Mouse (Mus musculus) intestine, embryonic 16.5 days (tissue): ENCODE measurements around the gene 4930402F06Rik. TPM values are rescaled to one million over a fixed set of nuclear protein-coding genes. Genes with fewer than 3 reads are reported as not detected.
A peak's percentile ranks its signal among the peaks of the same experiment; 100 is the strongest.

Source experiments
- ATAC-seq: fragments of 200-750 bp; cut with Nextera tagmentation; 2 replicates; pipeline ENCODE4 v1.8.0; 2017; ENCODE audit warnings: moderate TSS enrichment, moderate library complexity
- H3K27ac ChIP-seq: fragments of 300-500 bp; sonication (generic); 2 replicates; pipeline ENCODE4 v1.5.1; 2014; ENCODE audit warnings: mild to moderate bottlenecking, low read length
- H3K27me3 ChIP-seq: fragments of 300-500 bp; sonication (generic); replicated peaks from 2 replicates; pipeline ENCODE4 v1.6.1; 2014; ENCODE audit warnings: low read length, control low read depth, mixed read lengths; ENCODE audit not compliant: control insufficient read depth, insufficient read depth
- H3K36me3 ChIP-seq: fragments of 300-500 bp; sonication (generic); 2 replicates; pipeline ENCODE4 v1.6.1; 2014; ENCODE audit warnings: low read length, control low read depth; ENCODE audit not compliant: control insufficient read depth, insufficient read depth
- H3K4me1 ChIP-seq: fragments of 300-500 bp; sonication (generic); 2 replicates; pipeline ENCODE4 v1.6.1; 2014; ENCODE audit warnings: low read length, control low read depth, mixed read lengths; ENCODE audit not compliant: control insufficient read depth, insufficient read depth
- H3K4me2 ChIP-seq: fragments of 300-500 bp; sonication (generic); 2 replicates; pipeline ENCODE4 v1.6.1; 2014; ENCODE audit warnings: low read depth, low read length, control low read depth
- H3K4me3 ChIP-seq: fragments of 300-500 bp; sonication (generic); 2 replicates; pipeline ENCODE4 v1.5.1; 2014; ENCODE audit warnings: mild to moderate bottlenecking, low read length
- H3K9ac ChIP-seq: fragments of 300-500 bp; sonication (generic); 2 replicates; pipeline ENCODE4 v1.6.1; 2014; ENCODE audit warnings: low read depth, low read length
- H3K9me3 ChIP-seq: fragments of 300-500 bp; sonication (generic); 2 replicates; pipeline ENCODE4 v1.6.1; 2016; ENCODE audit warnings: low read length, control low read depth; ENCODE audit not compliant: control insufficient read depth
- WGBS: fragments of 180-500 bp; shearing (Covaris S2); extraction: QIAGEN DNeasy Blood & Tissue Kit; methylation state at CpG from one replicate; pipeline ENCODE4 v1.1.7; 2014; 5-methylcytosine and 5-hydroxymethylcytosine counted together
- polyA plus RNA-seq: library from polyadenylated mRNA; unstranded; fragments of >200 nt; fragmentation: Nextera tagmentation; extraction: Ambion mirVana; gene quantifications from 2 replicates; pipeline ENCODE4 v1.2.1, GENCODE M21; 2015

The 4930402F06Rik gene
- polyA plus RNA-seq, 1 experiment from 2014 or later, result not detected

DNA sequence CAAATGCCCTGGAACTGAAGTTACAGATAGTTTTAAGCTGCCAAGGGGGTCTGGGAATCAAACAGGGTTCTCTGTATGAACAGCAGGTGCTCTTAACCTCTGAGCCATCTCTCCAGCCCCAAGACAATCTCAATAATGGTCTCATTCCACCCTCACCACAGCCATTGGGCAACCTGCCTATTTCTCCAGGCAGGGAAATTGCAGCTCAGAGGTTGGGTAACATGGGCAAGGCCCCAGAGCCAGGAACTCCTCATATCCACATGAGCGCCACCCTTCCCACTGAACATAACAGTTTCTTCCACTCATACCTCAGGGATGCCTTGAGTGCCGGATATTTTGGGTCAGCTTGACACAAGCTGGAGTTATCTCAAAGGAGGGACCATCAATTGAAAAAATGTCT lies 40.8 kb upstream of the 4930402F06Rik start:
- H3K4me2 ChIP-seq, result no peak overlapping the region
- no peak overlapping the region for H3K9ac ChIP-seq
- H3K4me1 ChIP-seq, result peaks cover 24% of the 10 kb centered on the region
- 95% methylated on average over 2 of the region's 2 CpGs for WGBS
- no peaks in the 10 kb centered on the region for H3K36me3 ChIP-seq
- ATAC-seq, result no peak
- H3K27me3 ChIP-seq, result no peaks in the 10 kb centered on the region
- H3K27ac ChIP-seq, result no peak overlapping the region
- no peak overlapping the region for H3K4me3 ChIP-seq
- H3K9me3 ChIP-seq, result no peaks in the 10 kb centered on the region

DNA sequence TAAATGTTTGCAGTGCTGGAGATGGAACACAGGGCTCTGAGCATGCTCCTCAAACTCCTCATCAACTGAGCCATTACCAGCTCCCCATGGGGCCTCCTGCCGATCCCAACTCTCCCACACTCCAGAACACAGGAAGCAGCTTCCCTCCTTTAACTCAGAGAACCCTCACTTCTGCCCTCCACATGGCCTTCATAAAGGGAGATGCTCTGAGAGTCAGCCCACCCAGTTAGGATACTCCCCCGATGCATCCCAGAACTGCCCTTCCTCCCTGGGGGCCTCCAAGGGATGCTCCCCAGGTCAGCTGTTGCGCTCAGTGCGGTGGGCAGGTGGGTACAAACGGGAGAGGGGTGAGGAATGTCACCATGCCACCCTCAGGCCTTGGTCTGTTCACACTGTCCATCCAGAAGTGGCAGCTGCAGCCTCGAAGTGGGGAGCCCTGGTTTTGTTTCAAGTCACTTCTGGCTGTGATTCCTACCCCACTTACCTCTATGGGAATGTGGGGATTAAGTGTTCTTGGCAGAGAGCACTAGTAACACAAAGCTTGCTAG lies 37.7 kb upstream of the 4930402F06Rik start:
- ATAC-seq, result no peak
- Histone ChIP-seq H3K36me3 (no peaks in the 10 kb centered on the region), H3K27ac (no peak overlapping the region), H3K27me3 (no peaks in the 10 kb centered on the region), H3K4me1 (peaks cover 30% of the 10 kb centered on the region), H3K9me3 (no peaks in the 10 kb centered on the region), H3K4me3 (no peak overlapping the region), H3K9ac (no peak overlapping the region), H3K4me2 (no peak overlapping the region)
- WGBS, result 70% methylated on average over 6 of the region's 6 CpGs

DNA sequence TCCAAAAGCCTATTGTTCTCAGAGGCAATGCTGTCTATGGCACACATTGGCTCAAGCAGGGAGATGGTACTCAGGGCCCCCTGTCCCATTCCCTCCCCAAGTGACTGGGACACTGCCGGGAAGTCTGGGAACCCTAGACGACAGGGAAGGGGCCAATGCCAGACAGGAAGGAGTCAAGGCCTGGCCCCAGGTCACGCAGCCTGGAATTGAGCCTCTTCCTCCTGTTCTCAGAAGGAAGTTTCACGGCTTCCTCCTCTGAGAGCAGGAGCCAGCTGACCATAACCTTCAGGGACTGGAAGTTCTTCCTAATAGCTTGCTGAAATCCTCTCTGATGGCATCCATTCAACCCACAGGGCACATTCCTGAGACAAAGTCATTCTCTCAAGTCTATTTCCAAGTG lies 36.5 kb upstream of the 4930402F06Rik start:
- H3K4me2 ChIP-seq, result no peak overlapping the region
- peak overlapping the region; percentile 79 for H3K27ac ChIP-seq
- H3K27me3 ChIP-seq, result no peaks in the 10 kb centered on the region
- no peak overlapping the region for H3K4me3 ChIP-seq
- H3K9ac ChIP-seq, result no peak overlapping the region
- no peak for ATAC-seq
- no peaks in the 10 kb centered on the region for H3K36me3 ChIP-seq
- H3K4me1 ChIP-seq, result peaks cover 30% of the 10 kb centered on the region
- WGBS, result 74% methylated on average over 4 of the region's 4 CpGs
- no peaks in the 10 kb centered on the region for H3K9me3 ChIP-seq

DNA sequence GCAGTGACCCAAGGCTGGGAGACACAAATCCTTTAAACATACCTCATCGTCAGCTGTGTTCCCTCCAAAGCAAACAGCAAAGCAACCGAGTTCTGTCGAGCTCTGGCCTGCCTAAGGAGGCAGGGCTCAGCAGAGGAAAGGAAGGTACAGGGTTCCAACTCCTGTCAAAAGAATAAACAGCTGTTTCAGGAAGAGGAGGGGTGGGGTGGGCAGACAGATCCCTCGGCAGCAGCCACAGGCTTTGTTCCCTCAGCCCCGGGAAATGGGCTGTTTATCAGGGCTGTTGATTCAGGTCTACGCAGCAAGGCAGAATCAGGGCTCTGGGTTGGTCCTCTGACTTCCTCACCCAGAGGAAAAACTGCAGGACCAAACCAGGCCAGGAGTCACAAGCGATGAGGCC lies 35.5 kb upstream of the 4930402F06Rik start:
- H3K4me1 ChIP-seq, result peaks cover 30% of the 10 kb centered on the region
- 0 out of 2 replicates have a peak overlapping the region, but pooled peaks have one; percentile 17 for H3K4me3 ChIP-seq
- 24% methylated on average over 7 of the region's 7 CpGs for WGBS
- no peaks in the 10 kb centered on the region for H3K36me3 ChIP-seq
- peak overlapping the region; percentile 32; the same call in 1 of the 2 replicates for H3K4me2 ChIP-seq
- H3K27me3 ChIP-seq, result no peaks in the 10 kb centered on the region
- peak; percentile 59 for ATAC-seq
- no peaks in the 10 kb centered on the region for H3K9me3 ChIP-seq
- H3K27ac ChIP-seq, result peak overlapping the region; percentile 79
- H3K9ac ChIP-seq, result peak overlapping the region; percentile 36; the same call in 1 of the 2 replicates

DNA sequence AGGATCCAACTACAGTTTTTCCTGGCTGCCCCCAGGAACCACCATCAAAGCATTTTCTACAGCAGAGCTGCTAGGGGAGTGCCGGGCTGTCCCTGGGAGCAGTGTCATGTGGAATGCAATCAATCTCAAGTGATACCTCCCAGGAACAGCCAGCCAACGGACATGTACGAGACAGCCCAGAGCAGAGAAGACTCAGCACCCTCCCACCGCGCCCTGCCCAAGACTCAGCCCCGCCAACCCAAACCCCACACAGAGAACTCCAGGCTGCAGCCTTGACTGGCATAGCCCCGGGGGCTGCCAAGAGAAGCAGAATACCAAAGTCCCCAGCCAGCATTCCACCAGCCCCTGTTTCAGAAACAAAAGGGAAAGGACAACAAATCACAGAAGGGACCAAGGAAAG lies 35.0 kb upstream of the 4930402F06Rik start:
- peak overlapping the region; percentile 32 for H3K4me2 ChIP-seq
- 0 out of 2 replicates have a peak overlapping the region, but pooled peaks have one; percentile 17 for H3K4me3 ChIP-seq
- no peaks in the 10 kb centered on the region for H3K27me3 ChIP-seq
- peak overlapping the region; percentile 36; the same call in 1 of the 2 replicates for H3K9ac ChIP-seq
- H3K27ac ChIP-seq, result peak overlapping the region; percentile 79
- WGBS, result 8% methylated on average over 7 of the region's 7 CpGs
- no peaks in the 10 kb centered on the region for H3K9me3 ChIP-seq
- no peaks in the 10 kb centered on the region for H3K36me3 ChIP-seq
- H3K4me1 ChIP-seq, result peaks cover 30% of the 10 kb centered on the region
- peak; percentile 55 for ATAC-seq

DNA sequence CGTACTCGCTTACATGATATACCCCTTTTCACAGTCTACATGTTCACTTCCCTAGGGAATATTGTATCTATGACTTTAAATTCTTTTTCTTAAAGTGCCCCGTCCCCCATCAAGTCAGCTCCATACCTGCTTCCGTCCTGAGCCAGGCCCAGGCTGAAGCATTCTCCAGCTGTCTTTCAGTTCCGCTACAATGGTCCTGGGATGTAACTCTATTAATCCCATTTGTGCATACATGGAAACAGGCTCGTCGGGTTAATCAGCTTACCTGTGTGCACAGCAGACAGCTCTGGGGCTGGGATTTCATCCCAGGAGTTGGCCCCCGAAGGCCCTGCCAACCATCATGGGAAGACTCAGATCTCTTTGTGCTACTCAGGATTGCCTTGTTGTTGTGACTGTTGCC lies 33.8 kb upstream of the 4930402F06Rik start:
- no peak overlapping the region for H3K9ac ChIP-seq
- H3K27ac ChIP-seq, result no peak overlapping the region
- H3K4me1 ChIP-seq, result peaks cover 30% of the 10 kb centered on the region
- H3K27me3 ChIP-seq, result no peaks in the 10 kb centered on the region
- no peak overlapping the region for H3K4me2 ChIP-seq
- no peak for ATAC-seq
- 90% methylated on average over 8 of the region's 8 CpGs for WGBS
- no peak overlapping the region for H3K4me3 ChIP-seq
- H3K36me3 ChIP-seq, result no peaks in the 10 kb centered on the region
- H3K9me3 ChIP-seq, result no peaks in the 10 kb centered on the region

DNA sequence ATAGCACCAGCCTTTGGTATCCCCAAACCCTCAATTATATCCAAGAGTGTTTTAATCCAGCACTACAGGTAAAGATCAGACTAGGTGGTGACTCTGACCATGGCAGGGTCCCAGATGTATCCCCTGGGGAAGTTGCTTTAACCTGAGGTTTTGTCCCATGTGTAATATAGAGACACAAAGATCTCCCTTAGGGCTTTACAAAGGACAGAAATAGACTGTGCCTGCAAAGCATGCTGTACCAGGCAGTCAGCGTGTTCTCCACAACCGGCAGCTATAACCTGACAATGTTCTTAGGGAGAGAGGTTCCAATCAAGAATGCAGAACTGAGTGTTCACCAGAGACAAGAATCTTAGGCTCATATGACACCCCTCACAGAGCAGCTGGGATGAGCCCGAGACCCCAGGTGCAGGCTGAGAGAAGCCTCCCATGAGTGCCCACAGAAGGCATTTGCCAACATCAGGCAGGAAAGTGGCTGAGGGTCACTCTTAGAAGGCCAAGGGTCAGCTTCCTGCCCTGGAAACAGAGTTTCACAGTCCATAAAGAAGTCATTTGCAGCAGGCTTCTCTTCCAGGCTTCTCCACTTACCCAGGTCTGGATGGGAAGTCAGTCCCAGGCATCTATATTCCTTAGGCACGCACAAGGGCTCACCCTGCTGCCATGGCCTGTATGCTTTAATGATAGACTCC lies 31.8 kb upstream of the 4930402F06Rik start:
- no peak overlapping the region for H3K27ac ChIP-seq
- ATAC-seq, result no peak
- H3K9me3 ChIP-seq, result no peaks in the 10 kb centered on the region
- WGBS, result 81% methylated on average over 4 of the region's 4 CpGs
- no peaks in the 10 kb centered on the region for H3K27me3 ChIP-seq
- H3K4me3 ChIP-seq, result no peak overlapping the region
- peaks cover 20% of the 10 kb centered on the region for H3K4me1 ChIP-seq
- no peaks in the 10 kb centered on the region for H3K36me3 ChIP-seq
- no peak overlapping the region for H3K4me2 ChIP-seq
- no peak overlapping the region for H3K9ac ChIP-seq

DNA sequence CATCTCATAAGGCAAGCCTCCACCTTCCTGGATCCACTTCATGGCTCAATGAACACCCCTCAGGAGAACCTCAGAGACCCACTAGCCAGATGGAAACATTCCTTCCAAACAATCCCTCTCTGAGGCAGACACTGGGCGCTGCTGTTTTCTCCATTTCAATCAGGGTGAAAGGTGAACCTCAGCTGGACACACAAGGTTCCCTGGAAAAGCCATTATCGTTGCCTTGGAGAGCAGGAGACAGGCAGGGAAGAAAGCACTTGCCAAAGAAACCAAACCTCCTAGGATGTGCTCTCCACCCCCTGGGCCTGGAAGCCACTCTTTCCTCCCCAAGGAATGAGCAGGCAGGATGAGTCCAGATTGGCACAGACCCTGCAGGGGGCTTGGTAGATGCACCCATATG lies 30.6 kb upstream of the 4930402F06Rik start:
- Histone ChIP-seq H3K9ac (no peak overlapping the region), H3K36me3 (no peaks in the 10 kb centered on the region), H3K4me3 (no peak overlapping the region), H3K4me2 (no peak overlapping the region), H3K9me3 (no peaks in the 10 kb centered on the region), H3K27me3 (no peaks in the 10 kb centered on the region), H3K4me1 (peaks cover 9% of the 10 kb centered on the region), H3K27ac (no peak overlapping the region)
- WGBS, result 46% methylated on average over 2 of the region's 2 CpGs
- ATAC-seq, result no peak

DNA sequence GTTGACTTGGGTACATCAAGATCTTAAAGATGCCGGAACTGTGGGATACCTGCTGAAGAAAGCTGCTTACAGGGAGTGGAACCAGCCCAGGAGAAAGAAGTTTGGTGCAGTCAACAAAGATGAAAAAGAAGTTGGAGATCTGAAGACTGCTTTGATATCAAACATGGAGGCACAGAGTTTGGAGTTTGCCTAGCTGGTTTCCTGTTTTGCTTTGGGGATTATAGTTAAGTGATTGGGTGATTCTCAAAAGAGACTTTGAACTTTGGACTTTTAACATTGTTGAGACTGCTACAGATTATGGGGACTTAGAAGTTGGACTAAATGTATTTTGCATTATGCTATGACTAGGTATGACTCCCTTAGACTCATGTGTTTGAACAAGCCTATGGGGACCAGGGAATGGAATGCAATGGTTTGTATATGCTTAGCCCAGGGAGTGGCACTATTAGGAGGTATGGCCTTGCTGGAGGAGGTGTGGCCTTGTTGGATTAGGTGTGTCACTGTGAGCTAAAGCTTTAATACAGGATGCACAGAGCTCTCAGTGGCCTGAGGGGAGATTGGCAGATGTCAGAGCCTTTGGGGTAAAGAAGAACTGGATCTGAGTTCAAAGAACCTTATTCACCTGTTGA lies 26.9 kb upstream of the 4930402F06Rik start:
- 100% methylated on average over 1 of the region's 1 CpGs for WGBS
- Histone ChIP-seq H3K4me1 (no peaks in the 10 kb centered on the region), H3K36me3 (peaks cover 11% of the 10 kb centered on the region), H3K9ac (no peak overlapping the region), H3K4me2 (no peak overlapping the region), H3K27ac (no peak overlapping the region), H3K27me3 (no peaks in the 10 kb centered on the region), H3K4me3 (no peak overlapping the region), H3K9me3 (0 out of 2 replicates have a peak, but pooled peaks cover 3% of the 10 kb centered on the region)
- ATAC-seq, result no peak
